Mouse (Mus musculus) adrenal gland, postnatal 36 days (tissue): Measurements from ENCODE around the gene Avpr1b. TPM values are rescaled to one million over a fixed set of nuclear protein-coding genes. Genes with fewer than 3 reads are reported as not detected.

Experiments used
- DNase-seq, 2 experiments: peaks; one replicate each; pipeline ENCODE4 v3.0.0; 2021; ENCODE audit warnings: mixed read lengths in 1 of 2
- long read RNA-seq, 2 experiments: library from polyadenylated mRNA; stranded (forward); transcript quantifications; one replicate each; pipeline ENCODE4 v2.0.0; 2021; ENCODE audit warnings: borderline sequencing depth in 2 of 2
- total RNA-seq, 2 experiments: library from RNA; stranded (reverse); gene quantifications; 2 replicates each; pipeline ENCODE4 v1.2.3; 2021

Avpr1b gene
- total RNA-seq: not detected
- long read RNA-seq, experiment 1: 0 reads
- long read RNA-seq, experiment 2: 0 reads

- no peak for DNase-seq
These were observed at the start of gene Avpr1b for GRCm38 (mm10) chr1:131598905-131599304. TSS of gene Avpr1b (plus strand) at chr1:131599239.

- DNase-seq: no peak
These were observed 47.1 kb upstream of the Avpr1b start for GRCm38 (mm10) chr1:131551956-131552355.

- DNase-seq: no peak
These were observed 45.6 kb upstream of the Avpr1b start for GRCm38 (mm10) chr1:131553428-131553827.

- DNase-seq: peak; percentile 80 to 88
These were observed 43.8 kb upstream of the Avpr1b start for GRCm38 (mm10) chr1:131555042-131555812.

GRCm38 (mm10) chr1:131560500-131560899 lies 38.5 kb upstream of the Avpr1b start:
- no peak for DNase-seq

- no peak for DNase-seq
These were observed 37.0 kb upstream of the Avpr1b start for GRCm38 (mm10) chr1:131562081-131562480.

GRCm38 (mm10) chr1:131566056-131566455 lies 33.0 kb upstream of the Avpr1b start:
- DNase-seq: peak; percentile 7 to 13

GRCm38 (mm10) chr1:131569721-131570120 lies 29.3 kb upstream of the Avpr1b start:
- DNase-seq: no peak

GRCm38 (mm10) chr1:131570391-131570790 lies 28.6 kb upstream of the Avpr1b start:
- no peak for DNase-seq

- peak; percentile 15 to 16 for DNase-seq
These were observed 25.3 kb upstream of the Avpr1b start for GRCm38 (mm10) chr1:131573721-131574120.

- DNase-seq: no peak
These were observed 19.9 kb upstream of the Avpr1b start for GRCm38 (mm10) chr1:131578943-131579680.

- DNase-seq: no peak
These were observed 18.6 kb upstream of the Avpr1b start for GRCm38 (mm10) chr1:131580389-131580788.

- DNase-seq: no peak
These were observed 15.4 kb upstream of the Avpr1b start for GRCm38 (mm10) chr1:131583598-131583997.

GRCm38 (mm10) chr1:131586836-131587235 lies 12.2 kb upstream of the Avpr1b start:
- peak; percentile 44 to 56 for DNase-seq

GRCm38 (mm10) chr1:131600314-131600713 lies 1.3 kb downstream of the Avpr1b start:
- no peak for DNase-seq

GRCm38 (mm10) chr1:131606719-131607118 lies 7.7 kb downstream of the Avpr1b start:
- DNase-seq: no peak

- no peak for DNase-seq
These were observed 13.6 kb downstream of the Avpr1b start for GRCm38 (mm10) chr1:131612556-131613155.

GRCm38 (mm10) chr1:131613361-131614133 lies 14.5 kb downstream of the Avpr1b start:
- peak; percentile 67 to 81 for DNase-seq

GRCm38 (mm10) chr1:131614641-131615040 lies 15.6 kb downstream of the Avpr1b start:
- DNase-seq: no peak

GRCm38 (mm10) chr1:131616131-131616530 lies 17.1 kb downstream of the Avpr1b start:
- DNase-seq: no peak

- no peak for DNase-seq
These were observed 17.6 kb downstream of the Avpr1b start for GRCm38 (mm10) chr1:131616546-131617220.
